Mouse (Mus musculus): ENCODE results near the gene Pkp4.

DNA sequence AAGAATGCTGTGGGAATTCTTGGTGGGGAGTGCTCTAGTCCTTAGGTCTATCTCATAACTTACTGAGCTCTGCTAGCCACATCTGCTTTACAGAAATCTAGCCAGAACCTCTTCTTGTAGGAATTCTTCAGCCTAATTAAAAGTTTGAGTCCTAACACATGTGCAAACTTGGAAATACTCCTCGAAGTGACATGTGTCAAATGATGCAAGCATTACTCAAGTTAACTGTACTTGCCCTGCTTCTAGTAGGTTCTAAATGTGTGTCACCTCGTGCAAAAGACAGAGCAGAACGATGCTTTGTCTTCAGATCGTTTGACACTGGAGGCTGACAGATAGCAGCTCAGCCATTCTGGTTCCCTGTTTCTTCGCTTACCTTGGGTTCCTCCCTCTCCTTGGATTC lies 32.5 kb downstream of the Pkp4 start:
- TF ChIP-seq CTCF (IDR thresholded peaks at IDR 0.05; ENCODE audit: extremely low read depth, insufficient read depth, insufficient read length, insufficient replicate concordance) (no peak), POLR2A (IDR thresholded peaks at IDR 0.05; ENCODE audit: low read depth, low read length) (no peak)

Measured in spleen, adult 2 months (tissue).